Mouse (Mus musculus) granulocyte monocyte progenitor cell, adult 5-6 weeks (primary cell): ENCODE results near the gene Gprasp2. TPM values are rescaled to one million over a fixed set of nuclear protein-coding genes. Genes with fewer than 3 reads are reported as not detected.
"Not testable (repeated sequence)": the region's sequence is repeated elsewhere in the genome, so short reads cannot be mapped to it uniquely, and the experiment has no call there.

Experiments used
- ATAC-seq: replicated peaks from 2 replicates; pipeline ENCODE4 v1.8.0; 2016; ENCODE audit warnings: mild to moderate bottlenecking, moderate TSS enrichment, inconsistent platforms; ENCODE audit not compliant: poor library complexity, severe bottlenecking
- total RNA-seq, 2 experiments: library from RNA; stranded (forward) in 1 of 2; stranded (reverse) in 1 of 2; fragments of 200-712, 200-1000 nt in 1 of 2; fragments of >200 nt in 1 of 2; fragmentation: Nextera tagmentation in 1 of 2; gene quantifications; 2 replicates each; pipeline ENCODE4 v1.2.3; 2014 to 2017

Gprasp2 gene
- total RNA-seq (2014; fragmentation: Nextera tagmentation) (2.8 TPM in 1 of 2 replicates, not detected in the other), total RNA-seq (2017) (2.5 and 3.1 TPM in 2 replicates)

- ATAC-seq, result peak; percentile 86
Observed at GRCm38 (mm10) chrX:135838521-135839360, at the start of gene Gprasp2. TSS of gene Gprasp2 (plus strand) at chrX:135839034.

GRCm38 (mm10) chrX:135791536-135791935 lies 47.3 kb upstream of the Gprasp2 start:
- no peak for ATAC-seq

GRCm38 (mm10) chrX:135792326-135792725 lies 46.5 kb upstream of the Gprasp2 start:
- no peak for ATAC-seq

- peak; percentile 79 for ATAC-seq
Observed at GRCm38 (mm10) chrX:135795591-135796304, 43.1 kb upstream of the Gprasp2 start.

- ATAC-seq, result peak; percentile 41
Observed at GRCm38 (mm10) chrX:135796305-135797211, 42.3 kb upstream of the Gprasp2 start.

GRCm38 (mm10) chrX:135797212-135797644 lies 41.6 kb upstream of the Gprasp2 start, which contains the start of gene Bhlhb9:
TSS of gene Bhlhb9 (plus strand) at chrX:135797594.
- ATAC-seq, result peak; percentile 91

GRCm38 (mm10) chrX:135804149-135804548 lies 34.7 kb upstream of the Gprasp2 start:
- ATAC-seq, result no peak

- ATAC-seq, result peak; percentile 79
Observed at GRCm38 (mm10) chrX:135805780-135806179, 33.1 kb upstream of the Gprasp2 start.

- not testable (repeated sequence) for ATAC-seq
Observed at GRCm38 (mm10) chrX:135835896-135836295, 2.9 kb upstream of the Gprasp2 start.

- no peak for ATAC-seq
Observed at GRCm38 (mm10) chrX:135837896-135838295, 938 bp upstream of the Gprasp2 start.

- ATAC-seq, result peak; percentile 85
Observed at GRCm38 (mm10) chrX:135839397-135840391, 860 bp downstream of the Gprasp2 start.

GRCm38 (mm10) chrX:135866806-135867205 lies 28.0 kb downstream of the Gprasp2 start:
- not testable (repeated sequence) for ATAC-seq

GRCm38 (mm10) chrX:135876679-135877078 lies 37.8 kb downstream of the Gprasp2 start:
- no peak for ATAC-seq

GRCm38 (mm10) chrX:135879626-135880025 lies 40.8 kb downstream of the Gprasp2 start:
- no peak for ATAC-seq

GRCm38 (mm10) chrX:135885411-135886233 lies 46.8 kb downstream of the Gprasp2 start:
- ATAC-seq, result peak; percentile 98

- no peak for ATAC-seq
Observed at GRCm38 (mm10) chrX:135886234-135886585, 47.4 kb downstream of the Gprasp2 start.
